Mouse (Mus musculus) skeletal muscle tissue, adult 2 months (tissue): ENCODE measurements around the gene Rnf220.

Experiments
- DNase-seq: peaks from one replicate; pipeline ENCODE4 v3.0.0-alpha.2; 2012; ENCODE audit warnings: low read depth, low spot score

Gene Rnf220

DNA sequence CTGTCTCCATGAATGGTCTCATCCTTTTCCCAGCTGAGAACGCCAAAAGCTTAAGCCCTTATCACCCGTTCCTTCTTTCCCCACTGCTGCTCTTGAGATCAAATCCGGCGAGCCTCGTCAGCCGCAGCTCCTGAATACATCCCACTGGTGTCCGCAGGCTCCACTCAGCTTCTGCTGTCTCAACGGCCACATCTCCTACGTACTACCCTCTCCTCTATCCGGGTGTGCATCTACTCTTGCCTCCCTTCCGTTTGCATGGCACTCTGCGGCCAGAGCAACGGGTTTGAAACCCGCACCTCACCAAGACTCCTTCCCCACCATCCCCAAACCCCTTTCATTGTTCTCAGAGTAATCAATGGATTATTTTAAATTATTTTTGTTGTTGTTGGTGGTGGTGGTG lies 58.8 kb downstream of the Rnf220 start:
- no peak for DNase-seq

DNA sequence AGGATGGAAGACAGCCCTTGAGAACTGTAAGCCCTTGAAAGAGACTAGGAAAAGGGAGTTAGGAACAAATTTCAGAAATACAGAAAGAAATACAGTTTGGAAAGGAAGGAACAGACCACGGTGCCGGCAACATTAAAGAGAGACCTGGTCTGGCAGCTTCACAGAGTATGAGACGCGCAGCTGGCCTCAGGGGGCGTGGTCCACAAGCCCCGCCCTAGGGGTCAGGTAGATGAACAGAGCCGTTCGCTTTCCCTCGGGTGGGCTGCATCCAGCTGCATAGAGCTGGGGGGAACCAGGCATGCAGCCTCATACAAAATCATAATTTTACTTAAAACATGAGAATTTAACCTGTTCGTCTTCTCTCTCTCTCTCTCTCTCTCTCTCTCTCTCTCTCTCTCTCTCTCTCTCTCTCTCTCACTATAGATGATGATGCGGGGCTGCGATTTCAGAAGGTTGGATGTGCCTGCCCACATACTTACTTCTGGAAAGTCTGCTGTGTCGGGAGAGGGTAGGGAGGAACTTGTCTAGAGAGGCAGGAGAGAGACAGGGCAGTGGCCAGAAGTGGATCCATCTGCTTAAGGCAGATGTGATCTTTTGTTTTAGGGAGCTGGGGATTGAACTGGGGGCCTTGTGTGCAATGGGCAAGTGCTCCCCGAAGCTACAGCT lies 59.7 kb downstream of the Rnf220 start:
- no peak for DNase-seq

DNA sequence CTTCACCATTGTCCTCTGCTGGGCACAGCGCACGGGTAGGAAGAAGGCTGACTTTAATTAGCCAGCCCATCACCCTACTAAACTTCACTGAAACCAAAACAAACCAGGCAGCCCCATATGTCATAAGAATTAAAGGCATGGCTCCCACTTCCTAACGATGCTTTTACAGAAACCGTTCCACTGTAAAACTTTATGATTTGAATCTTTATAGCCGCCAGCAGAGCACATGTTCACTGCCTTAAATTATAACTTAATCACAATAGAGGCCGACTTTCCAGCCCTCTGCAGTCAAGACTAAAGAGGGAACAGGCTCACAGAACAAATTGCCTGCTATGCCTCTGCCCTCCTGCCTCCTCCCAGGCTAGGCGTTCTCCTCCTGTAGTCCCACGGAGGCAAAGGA lies 62.5 kb downstream of the Rnf220 start:
- no peak for DNase-seq

DNA sequence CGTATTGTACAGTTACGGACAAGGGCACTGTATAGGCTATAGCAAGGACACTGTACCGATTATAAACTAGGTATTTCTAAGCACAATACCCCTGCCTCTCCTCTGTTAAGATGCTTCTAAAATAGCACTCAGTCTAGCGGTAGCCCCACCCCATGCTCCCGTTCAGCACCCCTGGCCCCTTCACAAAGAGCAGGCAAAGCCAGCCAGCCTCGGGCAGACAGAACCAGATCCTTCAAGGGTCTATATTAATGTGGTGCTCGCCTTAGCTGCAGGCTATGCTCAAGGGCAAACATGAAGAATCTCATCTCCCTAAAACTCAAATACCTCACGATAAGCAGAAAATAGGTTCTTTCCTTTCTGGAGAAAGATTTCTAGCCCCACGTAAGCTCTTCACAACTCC lies 67.2 kb downstream of the Rnf220 start:
- no peak for DNase-seq

DNA sequence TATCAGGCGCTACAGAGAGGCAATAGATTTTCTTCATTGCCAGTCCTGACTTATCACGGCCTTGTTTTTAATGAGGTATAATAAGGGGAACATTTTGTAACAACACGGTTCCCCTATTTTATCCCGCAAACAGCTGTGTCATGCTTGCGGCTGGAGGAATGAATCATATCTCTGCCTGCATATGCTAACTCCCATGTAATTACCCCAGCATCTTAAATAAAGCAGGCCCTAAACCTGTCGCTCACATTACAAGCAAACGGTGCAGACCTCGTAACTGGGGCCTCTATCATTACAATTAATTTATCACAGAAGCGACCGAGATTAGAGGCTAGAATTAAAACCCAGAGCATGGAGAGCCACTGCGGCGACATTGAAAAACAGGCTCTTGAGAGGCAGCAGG lies 69.3 kb downstream of the Rnf220 start:
- DNase-seq: no peak

DNA sequence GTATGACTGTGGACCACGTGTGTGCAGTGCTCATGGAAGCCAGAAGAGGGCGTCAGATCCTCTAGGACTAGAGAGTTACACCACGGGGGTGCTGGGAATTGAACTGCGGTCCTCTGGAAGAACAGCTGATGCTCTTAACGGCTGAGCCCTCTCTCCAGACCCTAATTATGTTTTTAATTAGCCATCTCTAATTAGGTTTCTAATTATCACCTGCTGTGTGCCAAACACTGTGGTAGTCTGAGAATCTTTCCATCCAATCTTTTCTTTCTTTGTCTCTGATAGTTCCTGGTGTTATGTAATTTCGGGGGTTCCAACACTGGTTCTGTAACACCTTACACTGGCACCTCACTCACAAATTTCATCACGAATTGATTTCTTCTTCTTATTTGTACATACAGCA lies 75.8 kb downstream of the Rnf220 start:
- DNase-seq: no peak

DNA sequence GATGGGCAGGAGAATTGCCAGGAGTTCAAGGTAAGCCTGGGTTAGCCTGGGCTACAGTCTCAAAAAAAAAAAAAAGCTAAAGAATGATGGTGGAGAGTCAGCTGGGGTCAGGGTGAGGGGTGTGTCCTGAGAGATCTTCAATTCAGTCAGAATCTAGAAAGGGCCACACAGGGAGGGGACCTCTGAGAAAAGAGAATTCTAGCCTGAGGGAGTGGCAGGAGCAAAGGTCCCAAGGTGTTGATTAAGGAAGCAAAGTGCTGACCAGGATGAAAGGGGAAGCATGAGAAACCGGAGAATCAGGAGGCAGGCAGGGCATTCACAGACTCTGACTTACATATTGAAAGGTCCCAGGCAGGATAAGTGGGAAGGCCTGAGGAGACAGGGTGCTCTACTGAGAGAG lies 80.0 kb downstream of the Rnf220 start:
- DNase-seq: no peak

DNA sequence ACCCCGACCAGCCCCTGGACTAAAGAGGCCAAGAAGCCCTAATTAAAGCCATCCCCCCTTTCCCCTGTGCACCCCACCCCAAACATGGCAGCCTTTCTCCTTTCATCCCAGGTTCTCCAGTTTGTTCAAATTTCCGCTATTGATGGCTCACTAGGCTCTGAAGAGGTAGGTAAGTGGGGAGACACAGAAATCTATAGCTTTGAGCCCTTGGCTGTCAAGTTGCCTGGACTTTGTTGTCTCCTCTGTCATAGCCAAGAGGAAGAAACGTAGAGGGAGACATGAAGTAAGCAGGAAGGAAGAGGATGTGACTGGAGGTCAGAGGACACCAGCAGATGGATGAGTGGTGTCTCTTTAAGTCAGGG lies 86.8 kb downstream of the Rnf220 start:
- no peak for DNase-seq

DNA sequence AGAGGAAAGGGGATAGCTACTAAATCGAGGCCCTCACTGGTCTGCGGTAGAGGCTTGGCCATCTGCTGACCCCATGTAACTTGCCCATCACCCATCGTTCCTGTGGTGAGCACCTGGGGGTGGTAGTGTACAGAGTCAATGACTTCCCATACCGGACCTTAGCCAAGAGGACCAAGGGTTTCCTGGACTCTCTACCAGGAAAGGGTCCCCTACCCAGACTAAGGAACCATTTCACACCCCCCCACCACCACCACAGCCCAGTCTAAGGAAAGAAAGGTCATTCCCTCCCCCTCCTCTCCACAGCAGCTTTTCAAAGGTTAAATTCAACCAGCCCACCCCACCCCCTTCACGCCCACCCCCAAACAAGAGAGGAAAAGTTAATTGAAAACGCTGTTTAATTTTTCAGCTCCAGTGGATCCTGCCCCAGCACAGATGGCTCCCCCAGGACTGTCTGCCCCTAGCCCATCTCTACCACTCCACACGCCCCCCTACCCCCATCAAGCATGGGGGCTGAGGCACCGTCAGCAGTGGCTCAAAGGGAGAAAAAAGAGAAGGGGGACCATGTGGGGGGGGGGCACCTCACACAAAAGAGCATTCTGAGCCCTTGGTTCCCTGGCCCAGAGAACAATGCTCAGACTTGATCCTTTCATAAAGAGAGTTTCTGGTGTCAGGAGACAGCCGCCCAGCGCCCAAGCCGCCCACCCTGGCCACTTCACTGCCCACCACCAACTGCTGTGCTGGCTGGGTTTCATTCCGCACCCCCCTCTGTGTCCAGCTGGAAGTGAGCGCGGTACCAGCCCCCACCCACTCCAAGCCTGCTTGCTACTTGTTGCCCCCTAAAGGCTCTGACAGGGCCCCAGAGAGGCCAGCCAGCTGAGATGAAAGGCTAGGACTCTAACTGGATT lies 87.5 kb downstream of the Rnf220 start:
- no peak for DNase-seq

DNA sequence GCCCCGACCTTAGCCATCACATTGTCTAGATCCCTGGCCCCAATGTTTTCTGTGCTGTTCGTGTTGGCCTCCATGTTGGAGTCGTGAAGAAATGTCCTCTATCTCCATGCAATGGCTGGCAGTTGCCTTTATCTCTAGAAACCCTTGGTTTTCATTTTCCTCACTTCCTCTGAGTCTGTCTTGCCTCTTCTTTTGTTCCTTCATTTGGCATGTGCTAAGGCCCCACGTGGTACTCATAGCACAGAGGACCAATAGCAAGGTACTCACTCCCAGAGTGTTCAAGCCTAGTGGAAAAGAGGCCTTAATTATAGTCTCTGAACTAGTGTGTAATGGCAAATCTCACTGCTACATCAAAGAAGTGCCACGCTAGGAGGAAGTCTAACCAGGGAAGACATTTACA lies 88.9 kb downstream of the Rnf220 start:
- DNase-seq: no peak

DNA sequence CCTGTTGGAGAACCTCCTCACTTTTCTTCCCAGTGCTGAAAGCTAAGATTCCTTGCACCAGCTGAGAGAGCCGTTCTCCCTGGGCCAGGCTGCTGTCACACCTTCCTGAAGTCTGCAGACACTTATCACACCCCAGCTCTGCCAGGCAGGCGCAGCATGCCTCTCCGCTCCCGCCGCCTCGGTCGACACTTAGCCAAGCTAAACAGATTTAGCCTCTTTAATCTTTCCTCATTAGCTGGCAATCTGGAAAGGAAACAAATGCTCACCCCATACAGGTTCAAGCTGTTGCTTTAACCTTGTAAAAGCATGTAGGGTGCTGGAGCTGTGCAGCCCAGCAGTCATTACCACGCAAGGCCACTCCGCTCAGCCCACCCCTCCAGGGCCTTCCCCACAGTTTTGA lies 90.9 kb downstream of the Rnf220 start:
- DNase-seq: no peak

DNA sequence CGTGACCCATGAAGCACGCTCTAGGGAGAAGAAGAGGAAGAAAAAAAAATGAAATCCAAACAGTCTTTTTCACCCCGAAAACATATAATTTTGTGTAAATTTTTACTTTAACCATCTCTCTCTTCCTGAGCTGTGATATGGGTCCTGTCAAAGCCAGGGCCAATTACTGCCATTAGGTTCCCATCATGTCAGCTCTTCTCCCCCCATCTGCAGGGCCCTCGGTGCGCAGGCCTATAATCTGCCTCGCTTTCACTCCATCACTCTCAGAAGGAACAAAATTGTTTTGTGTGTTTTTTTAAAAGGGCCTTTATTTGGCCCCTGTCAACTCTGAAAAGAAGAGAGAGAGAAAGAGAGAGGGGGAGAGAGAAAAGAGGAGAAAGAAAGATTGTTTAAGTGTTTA lies 91.6 kb downstream of the Rnf220 start:
- DNase-seq: no peak

DNA sequence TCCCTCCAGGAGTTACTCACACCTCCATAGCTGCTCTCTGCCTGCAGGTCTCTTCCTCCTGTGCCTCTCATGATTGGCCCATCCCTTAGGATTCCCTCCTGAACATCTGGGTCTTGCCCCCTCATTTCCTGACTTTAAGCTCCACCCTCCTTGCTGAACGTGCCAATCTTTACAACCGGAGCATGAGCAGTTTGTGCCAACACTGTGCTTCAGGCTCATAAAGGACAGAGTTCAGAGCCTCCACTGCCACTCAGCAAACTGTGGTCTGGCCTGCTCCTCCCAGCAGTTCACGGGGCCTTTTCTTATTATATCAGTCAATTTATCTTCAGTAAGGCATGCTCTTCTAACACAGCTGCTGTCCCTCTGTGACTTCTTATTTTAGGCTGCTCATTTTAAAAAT lies 93.4 kb downstream of the Rnf220 start:
- no peak for DNase-seq

DNA sequence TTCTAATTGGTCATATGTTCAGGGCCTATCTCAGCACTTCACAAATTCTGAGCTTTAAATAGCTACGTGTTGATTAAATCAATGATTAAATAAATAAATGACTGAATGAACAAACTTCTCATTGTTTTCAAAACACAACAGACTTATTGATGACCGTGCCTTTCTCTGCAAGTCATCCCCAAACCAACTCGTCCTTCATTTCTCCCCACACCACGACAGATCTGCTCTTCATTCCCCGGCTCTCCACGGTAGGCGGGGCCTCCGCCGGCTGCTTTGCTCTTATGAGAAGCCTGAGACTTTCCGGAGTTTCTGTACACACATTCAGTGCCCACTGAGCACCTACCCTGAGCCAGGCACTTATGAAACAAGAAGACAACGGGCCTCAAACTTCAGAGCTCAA lies 99.7 kb downstream of the Rnf220 start:
- no peak for DNase-seq

DNA sequence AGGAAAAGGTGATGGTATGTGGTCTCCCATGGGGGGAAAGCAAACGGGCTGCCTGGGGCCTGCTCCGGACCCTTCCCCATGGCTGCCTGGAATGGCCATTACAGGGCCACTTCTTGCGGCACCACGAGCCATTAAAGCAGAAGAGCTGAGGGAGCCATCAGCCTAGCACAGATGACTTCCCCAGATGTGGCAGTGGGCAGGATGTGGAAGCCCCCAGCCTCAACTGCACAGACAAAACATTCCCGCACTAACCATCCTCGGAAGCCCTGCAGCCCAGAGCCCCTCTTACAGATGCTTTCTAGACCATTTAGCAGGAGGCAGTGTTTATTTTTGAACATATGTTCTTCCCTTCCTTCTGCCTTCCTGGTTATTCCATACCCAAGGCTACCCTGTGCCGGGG lies 103.8 kb downstream of the Rnf220 start:
- no peak for DNase-seq

DNA sequence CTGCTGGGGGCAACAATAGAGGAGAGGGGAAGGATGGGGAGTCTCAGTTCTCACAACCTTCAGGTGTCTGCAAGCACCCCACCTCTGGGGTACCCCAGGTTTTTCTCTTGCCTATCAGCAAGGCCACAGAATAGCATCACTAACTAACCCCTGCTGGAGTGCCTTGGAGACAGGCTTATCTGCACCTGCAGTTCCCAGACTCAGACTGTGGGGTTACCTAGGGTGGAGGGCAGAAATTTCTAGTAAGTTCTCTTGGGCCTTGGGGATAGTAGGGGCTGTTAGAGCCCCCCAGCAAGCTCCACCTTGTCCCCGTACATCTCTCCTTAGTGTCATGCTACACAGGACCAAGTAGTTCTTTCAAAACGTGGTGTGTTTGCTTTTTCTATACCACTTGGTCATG lies 104.5 kb downstream of the Rnf220 start:
- DNase-seq: no peak

DNA sequence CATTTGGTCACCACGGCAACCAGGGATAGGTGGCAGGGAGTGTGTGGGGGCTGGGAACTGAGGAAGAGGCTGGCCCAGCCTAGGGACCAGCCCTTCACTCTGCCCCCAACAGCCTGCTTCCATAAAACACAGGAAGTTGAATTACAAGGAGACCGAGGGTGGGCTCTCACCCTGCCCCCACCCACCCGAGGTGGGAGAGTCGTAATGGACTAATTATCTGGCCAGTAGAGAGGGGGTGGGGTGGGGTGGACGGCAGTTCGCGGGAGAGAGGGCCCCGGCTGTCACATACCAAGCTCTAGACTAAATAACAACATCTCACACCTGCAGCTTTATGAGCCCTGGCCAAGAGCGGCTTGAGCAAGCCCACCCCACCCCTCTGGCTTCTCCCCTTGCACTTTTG lies 104.9 kb downstream of the Rnf220 start:
- DNase-seq: no peak

DNA sequence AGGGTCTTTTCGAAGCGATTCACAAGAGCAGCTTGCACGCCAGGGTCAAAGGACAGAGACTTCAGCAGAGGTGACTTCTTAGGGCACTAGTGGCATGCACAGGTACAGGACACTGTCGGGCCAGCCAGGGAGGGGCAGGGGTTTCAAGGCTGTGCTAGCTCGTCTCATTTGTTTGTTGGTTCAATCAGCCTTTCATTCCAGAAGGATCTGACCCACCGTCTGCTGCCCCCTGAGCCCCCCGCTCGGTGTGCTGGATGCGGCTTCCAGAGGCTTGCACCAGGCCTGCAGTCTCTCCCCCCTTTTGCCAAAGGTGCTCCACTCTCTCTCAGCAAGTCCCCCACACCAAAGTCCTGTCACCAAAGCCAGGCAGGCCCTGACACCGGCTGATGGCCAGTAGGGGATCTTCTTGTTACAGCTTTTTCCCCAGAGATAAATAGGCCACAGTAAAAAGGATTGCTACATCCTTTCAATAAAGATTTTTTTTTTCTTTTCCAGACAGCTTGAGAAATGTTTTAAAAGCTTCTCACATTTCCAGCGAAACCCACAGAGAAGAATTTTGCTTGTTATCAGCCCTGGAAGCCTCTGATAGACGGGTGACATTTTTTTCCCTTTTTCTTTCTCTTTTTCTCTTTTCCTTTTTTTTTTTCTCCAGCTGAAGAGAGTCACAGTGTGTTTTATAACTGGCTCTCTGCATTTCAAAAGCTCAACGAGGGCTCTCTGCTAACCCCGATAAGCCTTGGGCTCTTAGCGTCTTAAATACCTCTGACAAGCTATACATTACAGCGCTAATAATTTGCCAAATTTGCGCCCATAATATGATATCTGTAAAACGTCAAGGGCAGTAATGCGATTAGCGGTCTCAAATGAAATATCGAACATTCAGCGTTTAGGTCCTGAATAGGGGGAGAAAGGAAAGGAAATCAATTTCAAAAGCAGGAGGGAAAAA lies 105.7 kb downstream of the Rnf220 start:
- no peak for DNase-seq

DNA sequence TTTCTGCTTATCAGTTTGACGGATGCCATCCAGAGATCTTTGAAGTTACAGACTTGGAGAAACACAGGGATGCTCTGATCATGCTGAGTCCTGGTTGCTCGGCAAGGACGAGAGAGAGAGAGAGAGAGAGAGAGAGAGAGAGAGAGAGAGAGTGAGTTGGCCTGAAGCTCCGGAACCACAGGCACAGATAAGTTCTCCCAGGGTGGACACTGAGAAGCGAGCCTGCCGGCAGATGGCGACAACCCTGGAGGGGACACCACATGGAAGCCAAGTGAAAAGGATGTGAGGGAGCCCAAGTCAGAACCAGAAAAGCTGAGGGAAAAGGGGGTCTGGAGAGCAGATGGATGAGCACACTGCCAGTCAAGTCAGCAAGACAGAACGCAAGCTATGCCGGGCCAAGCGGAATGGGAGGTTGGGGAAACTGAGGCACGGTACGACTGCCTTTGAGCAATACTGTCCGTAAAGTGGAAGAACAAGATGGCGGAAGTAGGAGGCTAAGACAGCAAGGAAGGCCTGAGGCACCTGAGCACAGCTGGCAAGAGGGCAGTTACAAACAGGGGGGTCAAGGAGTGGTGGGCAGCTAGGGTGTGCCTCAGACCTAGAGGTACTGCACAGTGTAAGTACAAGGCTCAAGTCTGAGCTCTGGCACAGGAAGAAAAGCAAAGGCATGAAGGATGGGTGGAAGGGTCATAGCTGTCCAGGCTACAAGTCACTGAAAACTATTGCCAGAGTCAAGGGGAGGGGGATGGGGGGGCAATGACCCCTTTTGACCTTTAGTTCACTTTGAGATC lies 107.4 kb downstream of the Rnf220 start:
- DNase-seq: no peak

DNA sequence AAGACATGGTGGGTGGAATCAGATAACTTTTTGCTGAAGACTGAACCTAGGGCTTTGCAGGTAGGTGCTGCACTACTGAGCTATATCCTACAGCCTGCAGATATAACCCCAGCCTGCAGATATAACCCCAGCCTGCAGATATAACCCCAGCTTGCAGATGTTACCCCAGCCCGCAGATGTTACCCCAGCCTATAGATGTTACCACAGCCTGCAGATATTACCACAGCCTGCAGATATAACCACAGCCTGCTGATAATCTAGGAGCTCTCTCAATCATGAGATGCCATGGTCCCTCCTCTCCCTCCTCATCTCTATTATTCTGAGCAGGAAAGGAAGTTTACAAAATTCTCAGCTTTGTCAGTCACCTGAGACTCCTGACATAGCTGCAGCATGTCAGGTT lies 111.6 kb downstream of the Rnf220 start:
- no peak for DNase-seq

DNA sequence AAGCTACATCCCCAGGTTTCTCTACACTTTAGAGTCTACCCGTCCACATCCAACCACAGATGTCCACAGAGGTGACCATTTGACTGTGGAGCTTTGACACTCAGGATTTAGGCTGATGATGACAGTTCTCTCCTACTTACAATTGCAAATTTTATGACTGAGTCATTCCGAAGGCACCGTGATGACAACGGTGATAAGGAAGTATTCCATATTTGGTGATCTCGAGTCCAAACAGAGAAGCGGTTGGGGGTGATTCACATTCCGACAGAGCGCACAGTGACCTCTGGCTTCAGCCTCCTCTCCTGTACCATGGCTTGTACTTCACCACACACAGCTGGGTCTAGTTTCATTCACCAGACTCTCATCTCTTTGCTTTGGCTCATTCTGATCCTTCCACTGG lies 115.0 kb downstream of the Rnf220 start:
- no peak for DNase-seq

DNA sequence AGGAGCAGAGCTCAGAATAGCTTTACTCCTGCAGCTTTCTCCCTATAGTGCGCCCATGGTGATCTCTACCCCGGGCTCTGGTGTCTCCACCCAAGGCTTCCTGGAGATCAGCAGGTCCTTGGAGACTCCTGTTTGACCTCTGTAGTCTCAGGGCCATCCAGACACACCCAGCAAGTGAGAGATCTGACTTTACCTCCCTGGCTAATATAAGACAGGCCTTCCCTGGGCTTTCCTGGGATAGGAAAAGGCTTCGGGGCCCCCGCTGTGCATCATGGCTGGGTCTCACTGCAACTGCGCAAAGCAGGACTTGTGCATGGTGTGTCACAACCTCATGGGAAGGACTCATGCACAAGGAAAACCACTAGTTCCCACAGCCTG lies 116.3 kb downstream of the Rnf220 start:
- no peak for DNase-seq
